Mouse (Mus musculus): ENCODE results near the gene Mtmr3.
"Not testable (repeated sequence)": the region's sequence is repeated elsewhere in the genome, so short reads cannot be mapped to it uniquely, and the experiment has no call there.

Mtmr3 gene

DNA sequence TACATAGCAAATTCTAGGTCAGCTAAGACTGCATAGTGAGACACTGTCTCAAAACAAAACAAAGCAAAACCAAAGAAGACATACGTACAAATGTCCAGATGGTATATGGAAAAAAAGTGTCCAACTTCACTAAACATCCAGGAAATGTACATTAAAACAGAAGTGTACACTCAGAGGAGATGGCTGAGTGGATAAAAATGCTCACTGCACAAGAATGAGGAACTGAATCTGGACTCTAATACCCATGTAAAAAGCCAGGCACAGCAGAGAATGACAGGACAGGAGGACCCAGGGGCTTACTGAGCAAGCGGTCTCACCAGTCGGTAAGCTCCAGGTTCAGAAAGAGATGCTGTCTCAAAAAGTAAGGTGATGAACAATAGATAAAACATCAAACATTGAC is 5.3 kb upstream of the Mtmr3 start:
- no peak for DNase-seq

DNA sequence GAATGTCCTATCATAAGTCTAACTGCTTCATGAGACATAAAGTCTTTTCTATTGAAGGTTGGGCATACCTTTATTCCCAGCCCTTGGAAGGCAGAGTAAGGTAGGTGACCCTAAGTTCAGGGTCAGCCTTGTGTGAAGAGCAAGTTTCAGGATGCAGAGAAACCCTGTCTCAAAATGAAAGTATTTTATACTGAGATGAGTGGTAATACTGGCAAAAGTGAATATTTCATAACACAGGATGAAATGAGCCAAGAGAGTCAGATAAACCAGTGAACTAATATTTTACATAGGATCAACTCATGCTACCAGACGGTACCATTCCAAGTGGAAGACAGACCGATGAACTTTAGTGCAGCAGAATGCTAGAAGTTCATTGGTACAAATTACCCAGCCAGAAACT is 3.7 kb upstream of the Mtmr3 start:
- no peak for DNase-seq

DNA sequence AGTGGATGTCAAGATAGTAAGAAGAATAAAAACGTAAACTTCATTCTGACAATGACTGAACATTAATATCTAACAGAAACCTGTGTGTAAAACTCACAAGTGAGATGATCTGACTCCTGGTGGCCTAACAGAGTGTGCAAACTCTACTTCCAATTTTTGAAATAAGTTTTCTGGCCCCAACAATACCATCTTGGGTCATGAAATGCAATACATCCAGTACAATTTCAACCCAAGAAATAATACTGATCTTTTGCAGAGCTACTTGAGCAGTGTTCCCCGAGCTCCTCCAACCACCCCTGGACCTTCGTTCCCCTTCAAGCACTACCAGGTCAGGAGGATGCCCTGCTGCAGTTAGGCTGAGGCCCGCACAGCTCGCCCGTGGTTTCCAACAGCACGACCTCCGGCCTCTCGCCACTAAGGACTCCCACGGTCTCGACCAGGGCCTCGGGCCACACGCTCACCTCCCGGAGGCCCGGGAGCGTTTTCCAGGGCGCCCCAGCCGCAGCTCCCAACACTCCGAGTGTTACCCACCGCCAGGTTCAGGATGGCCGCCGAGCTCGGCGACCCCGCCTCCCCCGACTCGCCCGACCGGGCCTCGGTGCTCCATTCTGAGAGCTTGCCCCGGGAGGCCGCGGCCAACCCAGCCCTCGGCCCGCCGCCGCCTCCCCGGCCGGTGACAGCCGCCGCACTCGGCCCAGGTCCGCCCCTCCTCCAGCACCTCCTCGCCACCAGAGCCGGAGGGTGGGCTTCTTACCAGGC is 635 bp downstream of the Mtmr3 start:
- DNase-seq, result no peak

DNA sequence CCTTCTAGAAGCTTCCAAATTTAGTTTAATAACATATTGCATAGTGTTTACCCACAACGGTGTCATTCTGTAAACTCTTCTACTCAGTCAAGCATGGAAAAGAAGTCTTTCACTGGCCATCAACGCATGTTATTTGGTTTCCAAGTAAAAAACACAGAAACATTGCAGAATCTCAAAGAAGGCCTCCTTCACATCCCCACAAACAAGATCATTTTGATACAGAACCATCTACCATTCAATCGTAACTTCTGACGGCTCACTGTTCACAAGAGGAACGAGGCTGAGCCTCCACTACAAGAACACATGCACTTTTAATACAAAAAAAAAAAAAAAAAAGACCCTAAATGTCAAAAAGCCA is 1.2 kb downstream of the Mtmr3 start:
- DNase-seq, result no peak

DNA sequence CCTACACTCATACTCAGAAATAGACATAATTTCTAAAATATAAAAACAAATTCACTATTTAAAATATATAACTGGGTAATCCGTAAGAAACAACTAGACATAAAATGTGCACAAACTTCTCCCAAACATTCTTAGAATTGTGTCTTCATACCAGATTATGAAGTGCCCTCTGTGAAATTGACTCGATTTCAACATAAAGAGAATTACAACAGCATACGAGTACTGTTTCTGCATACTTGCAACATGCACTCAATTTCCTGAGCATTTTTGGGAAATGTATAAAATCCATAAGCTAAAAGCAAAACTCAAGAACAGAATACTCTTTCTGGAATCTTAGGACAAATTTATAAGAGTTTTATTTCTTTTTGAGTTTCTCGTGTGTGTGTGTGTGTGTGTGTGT is 2.9 kb downstream of the Mtmr3 start:
- no peak for DNase-seq

DNA sequence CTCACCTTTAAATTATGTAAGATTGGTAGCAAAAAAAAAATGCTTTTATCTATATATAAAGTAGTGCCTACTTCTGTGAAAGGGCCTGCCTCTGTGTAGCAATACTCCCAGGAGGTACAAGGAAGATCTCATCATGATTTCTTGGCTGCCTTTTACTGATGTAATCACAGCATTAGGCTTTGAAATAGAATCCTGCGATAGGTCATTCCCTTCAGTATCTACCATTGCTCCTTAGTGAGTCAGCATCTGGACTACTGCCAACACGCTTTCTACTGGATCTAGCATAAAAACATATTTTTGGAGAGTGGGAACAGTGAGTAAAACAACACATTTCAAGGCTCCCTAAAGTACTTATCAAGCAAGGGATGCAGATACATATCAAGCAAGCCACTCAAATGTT is 16.0 kb downstream of the Mtmr3 start:
- no peak for DNase-seq

DNA sequence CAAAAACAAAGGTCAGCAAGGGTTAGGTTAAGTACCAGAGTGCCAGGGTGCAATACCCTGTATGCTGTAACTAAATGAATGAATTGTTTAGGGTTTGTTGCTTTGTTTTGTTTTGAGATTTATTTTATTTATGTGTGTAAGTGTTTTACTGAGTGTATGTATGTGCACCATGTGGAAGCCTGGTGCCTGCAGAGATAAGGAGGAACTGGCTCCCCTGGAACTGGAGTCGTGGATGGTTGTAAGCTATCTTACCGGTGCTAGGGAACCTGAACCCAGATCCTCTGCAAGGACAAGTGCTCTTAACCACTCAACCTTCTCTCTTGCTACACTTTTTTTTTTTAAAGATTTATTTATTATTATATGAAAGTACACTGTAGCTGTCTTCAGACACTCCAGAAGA is 17.6 kb downstream of the Mtmr3 start:
- no peak for DNase-seq

DNA sequence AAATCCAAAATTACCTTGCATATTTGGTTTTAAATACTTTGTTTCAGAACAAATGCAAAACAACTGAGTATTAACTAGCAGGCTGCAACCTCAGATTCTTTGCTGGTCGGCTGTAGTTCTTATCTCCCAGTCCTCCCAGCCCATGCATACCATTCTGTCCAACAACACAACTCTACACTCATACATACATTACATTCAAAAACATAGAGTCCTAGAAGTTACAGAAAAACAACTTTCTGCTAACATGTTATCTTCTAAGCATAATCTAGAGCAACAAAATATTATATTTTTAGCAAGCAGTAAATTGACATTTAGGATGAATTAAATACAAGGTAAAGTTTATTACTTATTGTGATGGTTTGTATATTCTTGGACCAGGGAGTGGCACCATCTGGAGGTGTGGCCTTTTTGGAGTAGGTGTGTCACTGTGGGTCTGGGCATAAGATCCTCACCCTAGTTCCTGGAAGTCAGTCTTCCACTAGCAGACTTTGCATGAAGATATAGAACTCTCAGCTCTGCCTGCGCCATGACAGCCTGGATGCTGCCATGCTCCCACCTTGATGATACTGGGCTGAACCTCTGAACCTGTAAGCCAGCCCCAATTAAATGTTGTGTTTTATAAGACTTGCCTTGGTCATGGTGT is 18.5 kb downstream of the Mtmr3 start:
- DNase-seq, result not testable (repeated sequence)

DNA sequence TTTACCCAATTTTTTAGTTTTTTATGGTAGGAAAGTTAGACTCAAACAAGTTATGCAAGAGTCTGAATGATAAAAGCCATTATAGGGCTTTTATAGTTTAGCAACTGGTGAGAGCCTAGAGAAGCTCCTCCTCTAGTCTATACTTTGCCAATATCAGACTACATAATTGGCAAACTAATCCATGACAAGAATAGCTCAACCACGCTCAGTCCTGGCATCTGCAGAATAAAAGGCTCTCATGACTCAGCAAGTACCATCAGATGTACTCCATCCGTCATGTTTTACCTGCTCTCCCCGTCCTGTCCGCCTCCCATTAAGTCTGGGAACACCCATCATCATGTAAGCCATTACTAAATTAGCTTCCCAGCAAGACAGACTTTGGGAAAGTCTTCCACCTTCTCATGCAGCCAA is 23.2 kb downstream of the Mtmr3 start:
- DNase-seq, result no peak

DNA sequence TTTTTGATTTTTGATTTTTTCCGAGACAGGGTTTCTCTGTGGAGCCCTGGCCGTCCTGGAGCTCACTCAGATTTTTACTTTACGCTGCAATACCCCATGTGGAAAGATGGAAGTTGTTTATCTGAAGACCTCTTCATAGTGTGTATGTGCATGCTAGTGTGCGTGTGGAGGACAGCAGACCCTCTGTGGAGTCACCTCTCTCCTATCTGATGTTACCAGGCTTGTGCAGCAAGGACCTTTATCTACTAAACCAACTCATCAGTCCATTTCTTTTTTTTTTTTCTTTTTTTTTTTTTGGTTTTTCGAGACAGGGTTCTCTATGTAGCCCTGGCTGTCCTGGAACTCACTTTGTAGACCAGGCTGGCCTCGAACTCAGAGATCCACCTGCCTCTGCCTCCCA is 28.3 kb downstream of the Mtmr3 start:
- no peak for DNase-seq

DNA sequence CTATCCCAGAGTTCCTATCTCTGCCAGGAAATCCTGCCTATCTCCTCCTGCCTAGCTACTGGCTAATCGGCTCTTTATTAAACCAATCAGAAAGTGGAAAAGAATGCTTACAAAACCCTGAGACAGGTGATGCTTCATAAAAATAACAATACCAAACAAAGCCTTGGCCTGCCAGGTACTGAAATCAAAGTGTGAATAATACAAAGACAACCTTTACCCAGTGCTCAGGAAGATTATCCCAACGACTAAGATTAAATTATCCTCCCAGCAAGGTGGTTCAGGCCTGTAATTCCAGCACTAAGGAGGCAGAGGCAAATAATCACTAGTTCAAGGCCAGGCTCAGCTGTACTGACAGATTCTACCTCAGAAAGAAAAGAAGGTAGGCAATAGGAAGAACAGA is 29.1 kb downstream of the Mtmr3 start:
- DNase-seq, result no peak

DNA sequence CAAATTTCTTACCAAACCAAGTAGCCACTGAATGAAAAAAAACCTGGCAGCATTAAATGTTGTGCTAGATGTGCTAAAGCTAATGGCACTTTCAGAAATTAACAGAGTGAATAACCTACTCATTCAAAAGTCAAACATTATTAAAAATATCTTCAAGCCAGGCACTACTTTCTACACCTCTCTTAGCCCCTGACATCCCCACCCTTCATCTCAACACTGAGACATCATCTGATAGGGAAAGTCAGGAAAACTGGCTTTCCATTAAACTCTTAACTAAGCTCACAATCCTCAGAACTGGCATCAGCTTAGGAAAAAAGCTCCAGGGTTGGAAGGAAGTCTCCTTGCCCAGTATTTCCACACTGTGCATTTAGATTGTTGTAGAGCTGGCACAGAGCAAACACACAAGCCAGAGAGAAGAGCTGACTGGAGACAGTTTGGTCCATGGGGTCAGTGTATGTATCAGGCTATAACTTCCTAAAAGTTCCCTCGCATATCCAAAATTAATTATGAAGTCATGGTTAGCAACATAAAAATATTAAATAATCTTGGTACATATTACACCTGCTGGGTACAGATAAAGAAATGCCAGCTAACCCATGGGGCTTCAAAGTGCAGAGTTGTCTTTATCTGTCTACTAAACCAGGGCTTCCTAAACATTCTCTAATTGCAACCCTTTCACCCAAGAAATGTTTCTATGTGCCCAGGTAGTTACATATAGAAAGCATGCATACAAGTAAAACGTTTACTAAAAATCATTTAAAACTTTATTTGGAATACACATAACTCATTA is 41.2 kb downstream of the Mtmr3 start:
- no peak for DNase-seq

DNA sequence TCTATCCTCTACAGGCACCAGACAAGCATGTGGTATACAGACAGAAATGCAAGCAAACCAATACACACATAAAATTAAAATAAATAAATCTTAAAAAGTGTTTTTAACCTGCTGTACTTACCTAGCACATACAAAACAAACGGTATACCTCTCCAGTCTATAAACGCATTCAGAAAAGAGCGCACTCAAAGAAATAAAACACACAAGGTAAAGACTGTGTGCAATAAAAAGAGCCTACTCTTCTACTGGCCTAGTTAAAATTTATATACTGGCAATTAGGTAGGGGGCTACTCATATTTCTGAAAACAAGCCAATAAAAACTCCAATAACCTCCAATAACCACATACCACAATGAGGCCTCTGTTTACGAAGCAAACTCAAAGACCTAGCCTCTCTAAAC is 47.1 kb downstream of the Mtmr3 start:
- no peak for DNase-seq

DNA sequence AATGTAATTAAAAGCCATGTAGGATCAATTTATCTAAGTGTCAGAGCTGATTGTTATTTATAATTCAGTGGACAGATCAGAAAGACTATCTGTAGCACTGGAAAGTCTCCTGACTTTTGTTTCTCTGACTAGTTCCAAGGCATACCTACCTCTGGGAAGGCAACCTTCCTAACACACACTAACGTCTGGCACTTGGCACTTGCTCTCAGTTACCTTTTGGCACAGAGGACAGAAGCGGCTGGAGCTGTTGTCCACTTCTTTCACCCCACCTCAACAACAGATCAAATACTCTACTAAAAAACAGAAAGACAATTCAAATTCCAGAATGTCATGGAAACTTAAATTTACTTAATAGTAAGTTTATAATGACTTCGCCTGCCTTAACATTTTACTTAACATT is 48.7 kb downstream of the Mtmr3 start:
- DNase-seq, result no peak

DNA sequence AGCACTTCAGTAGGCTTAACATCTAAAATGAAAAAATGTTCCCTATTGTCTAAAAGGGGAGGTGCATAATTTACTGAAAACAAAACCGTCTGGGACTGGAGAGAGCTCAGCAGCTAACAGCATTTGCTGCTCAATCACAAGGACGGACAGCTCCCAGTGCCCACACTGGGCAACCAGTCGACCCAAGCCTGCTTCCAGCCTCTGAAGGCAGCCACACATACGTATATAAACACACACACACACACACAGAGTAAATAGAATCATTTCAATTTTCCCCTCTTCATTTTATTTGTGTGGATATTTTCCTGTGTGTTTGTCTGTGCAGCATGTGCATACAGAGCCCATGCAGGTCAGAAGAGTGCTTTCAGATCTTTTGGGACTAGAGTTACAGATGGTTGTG is 49.3 kb downstream of the Mtmr3 start:
- no peak for DNase-seq

DNA sequence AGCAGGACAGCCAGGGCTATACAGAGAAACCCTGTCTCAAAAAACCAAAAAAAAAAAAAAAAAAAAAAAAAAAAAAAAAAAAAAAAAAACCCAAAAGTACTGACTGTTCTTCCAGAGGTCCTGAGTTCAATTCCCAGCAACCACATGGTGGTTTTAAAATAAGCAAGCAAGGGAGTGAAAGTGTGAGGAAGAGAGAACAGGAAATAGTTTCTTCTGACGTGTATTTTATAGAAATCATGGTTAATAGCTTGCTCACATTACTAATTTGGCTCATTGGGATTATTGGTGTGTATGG is 50.1 kb downstream of the Mtmr3 start:
- not testable (repeated sequence) for DNase-seq

DNA sequence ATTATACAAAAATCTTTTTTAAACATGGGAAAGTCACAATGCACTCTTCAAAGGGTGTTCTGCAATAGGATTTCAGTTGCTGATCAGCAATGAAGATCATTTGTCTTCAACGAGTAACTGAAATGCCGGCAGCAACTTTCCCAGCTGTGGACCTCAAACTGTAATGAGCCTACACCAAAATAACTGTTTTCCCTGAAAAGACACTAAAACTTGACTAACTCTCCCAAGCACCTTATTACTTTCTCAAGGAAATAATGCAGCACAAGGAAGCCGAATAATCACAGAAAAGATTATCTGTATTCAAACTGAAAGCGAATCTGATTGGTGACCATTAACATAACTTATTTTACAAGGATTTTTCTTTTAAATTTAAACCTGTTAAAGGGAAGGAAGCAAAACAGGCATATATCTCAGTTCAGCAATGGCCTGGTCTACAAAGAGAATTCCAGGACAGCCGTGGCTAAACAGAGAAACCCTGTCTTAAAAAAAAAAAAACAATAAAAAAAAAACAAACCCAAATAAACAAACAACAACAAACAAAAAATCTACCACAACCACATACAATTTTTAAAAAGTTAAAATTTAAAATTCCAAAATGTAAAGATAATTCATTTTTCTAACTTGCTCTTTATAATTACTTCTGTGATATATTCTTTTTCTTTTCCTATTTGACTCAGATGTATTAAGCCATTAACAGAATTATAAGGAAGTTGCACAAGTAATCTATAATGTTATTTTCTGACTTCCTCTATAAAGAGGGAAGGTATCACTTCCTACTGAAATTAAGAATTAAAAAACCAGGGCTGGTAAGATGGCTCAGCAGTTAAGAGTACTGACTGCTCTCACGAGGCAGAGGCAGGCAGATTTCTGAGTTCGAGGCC is 50.7 kb downstream of the Mtmr3 start:
- no peak for DNase-seq

DNA sequence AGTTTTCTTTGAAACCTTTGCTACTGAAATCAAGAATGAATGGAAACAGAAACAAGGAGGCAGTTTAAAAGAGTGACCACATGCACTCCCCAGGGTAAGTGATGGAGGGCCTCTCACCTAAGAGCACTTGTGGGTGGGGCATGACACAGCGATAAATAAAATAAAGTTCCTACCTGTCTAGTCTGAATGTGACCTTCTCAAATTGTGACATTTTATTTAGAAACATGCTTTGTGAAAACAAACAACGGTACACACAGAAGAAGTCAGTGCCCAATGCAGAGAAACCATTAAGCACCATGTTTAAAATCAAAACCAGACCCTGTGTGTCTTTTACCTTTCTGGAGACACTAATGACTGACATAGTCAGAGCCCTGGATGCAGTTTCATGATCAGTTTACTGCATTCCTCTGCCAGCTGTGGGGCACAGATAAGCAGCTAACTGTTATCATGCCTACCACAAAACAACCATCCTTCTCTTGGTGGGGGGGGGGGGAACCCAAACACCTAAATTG is 51.6 kb downstream of the Mtmr3 start:
- no peak for DNase-seq

DNA sequence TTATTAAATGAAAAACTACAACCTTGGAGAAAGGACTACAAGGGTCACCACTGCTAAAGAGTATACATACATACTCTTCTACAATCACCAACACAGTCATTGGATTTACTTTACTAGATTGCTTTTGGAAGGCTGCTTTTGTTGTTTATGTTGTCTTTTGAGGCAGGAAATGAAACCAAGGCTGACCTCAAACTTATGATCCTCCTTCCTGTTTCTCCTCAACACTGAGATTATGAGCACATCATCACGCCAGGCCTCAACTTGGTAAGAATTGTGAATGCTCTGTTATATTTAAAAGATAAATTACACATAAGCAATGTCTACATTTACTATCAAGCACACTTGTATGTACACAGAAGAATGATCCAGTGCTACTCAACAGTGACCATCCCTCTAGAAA is 58.0 kb downstream of the Mtmr3 start:
- DNase-seq, result no peak

DNA sequence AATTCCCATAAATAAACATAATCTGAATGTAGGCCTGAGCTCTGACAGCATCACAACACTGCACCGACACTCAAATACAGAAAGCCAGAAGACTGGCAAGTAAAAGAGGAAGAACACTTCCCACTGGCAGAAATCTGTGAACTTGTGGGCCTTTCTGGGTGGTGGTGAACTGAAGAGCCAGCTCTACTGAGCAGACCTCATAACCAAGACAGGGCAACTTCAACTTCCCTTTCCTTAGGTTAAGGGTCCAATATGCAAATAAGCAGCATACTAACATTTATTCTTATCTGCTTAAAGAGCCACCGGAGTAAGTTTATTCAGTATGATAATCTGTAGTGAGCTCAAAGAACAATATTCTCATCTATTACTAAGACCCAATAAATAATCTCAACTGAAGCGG is 67.5 kb downstream of the Mtmr3 start:
- no peak for DNase-seq

DNA sequence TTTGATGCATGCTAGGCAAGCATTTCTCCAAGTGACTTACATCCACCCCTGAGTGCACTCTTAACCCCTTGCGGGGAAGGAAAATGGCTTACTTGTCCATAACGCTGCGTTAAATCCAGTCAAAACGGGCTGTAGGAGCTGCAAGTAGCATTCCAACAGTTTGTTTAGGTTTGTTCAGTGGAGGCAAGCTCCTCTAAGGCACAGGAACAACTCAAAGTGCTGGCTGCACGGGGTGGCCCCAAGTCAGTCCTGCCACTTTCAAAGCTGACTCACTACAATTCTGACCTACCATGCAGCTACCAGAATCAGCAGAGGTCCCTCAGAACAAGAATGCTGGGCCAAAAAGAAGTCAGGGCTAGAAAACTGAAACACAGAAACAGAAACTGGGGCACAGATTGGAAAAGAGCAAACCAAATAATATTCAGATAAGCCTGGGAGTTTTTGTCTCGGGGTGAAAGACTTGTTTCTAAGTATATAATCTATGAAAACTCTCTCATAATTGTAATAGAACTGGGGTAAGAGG is 72.5 kb downstream of the Mtmr3 start:
- DNase-seq, result no peak

DNA sequence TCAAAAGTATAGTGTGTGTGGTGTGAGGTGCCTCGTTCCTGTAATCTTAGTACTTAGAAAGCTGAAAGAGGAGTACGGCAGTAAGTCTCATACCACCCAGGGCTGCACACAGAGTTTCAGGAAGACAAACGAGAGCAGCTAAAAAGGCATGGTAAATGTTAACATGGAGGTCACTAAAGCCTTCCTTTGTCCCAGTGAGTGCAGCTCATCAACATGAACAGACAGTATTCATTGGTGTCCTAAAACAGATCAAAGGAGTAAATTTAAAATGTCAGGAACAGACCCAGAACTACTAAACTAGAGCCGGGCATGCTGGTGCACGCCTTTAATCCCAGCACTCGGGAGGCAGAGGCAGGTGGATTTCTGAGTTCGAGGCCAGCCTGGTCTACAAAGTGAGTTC is 75.7 kb downstream of the Mtmr3 start:
- DNase-seq, result no peak

DNA sequence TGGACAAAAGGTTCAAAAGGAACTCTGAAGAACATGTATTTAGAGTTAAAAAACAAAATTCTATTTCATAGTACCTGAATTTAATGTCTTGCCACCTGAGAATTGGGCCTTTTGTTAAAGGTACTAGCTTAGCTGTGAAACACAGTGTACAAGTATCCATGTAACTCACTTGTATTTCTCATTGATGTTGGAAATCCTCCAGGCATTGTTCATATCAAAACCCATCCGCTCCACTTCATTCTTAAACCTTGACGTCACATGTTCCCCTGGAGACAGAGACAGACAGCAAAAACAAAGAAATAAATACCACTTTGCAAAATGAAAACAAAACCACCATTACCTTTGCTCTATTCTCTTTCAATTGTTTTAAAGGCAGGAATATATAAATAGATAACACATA is 87.2 kb downstream of the Mtmr3 start:
- no peak for DNase-seq
